In genomic region chr6:40470916-40471719, GRCm38 (mm10) we compare ENCODE assay signal across 7 mouse cellular contexts. TPM values are rescaled to one million over a fixed set of nuclear protein-coding genes. Genes with fewer than 3 reads are reported as not detected.
DNase-seq lines count a peak whose midpoint lies in the region; ATAC-seq and TF ChIP-seq lines count a peak whose summit lies in the region.

Gene Ssbp1 (plus strand): TSS chr6:40471352.

- H3K9ac ChIP-seq in intestine, postnatal 0 days (ENCODE audit: low read depth, low read length): peak within 1 kb of the TSS; percentile 81
- H3K9ac ChIP-seq in midbrain, embryonic 12.5 days (replicated peaks): peak within 1 kb of the TSS; percentile 81

- intact Hi-C loops in left cerebral cortex, postnatal 4 days (cut with DNase I): no loop called here

- H3K4me3 ChIP-seq in embryonic facial prominence, embryonic 10.5 days: peak within 1 kb of the TSS; percentile 85
- peak within 1 kb of the TSS; percentile 74 for H3K4me3 ChIP-seq in intestine, postnatal 0 days (ENCODE audit: low read depth, low read length)
- peak within 1 kb of the TSS; percentile 85 for H3K4me3 ChIP-seq in midbrain, embryonic 12.5 days
- peak within 1 kb of the TSS; percentile 99 for H3K4me3 ChIP-seq in small intestine, adult 2 months (ENCODE audit: low read depth, low read length)

- peak; percentile 97 for ATAC-seq in intestine, postnatal 0 days
- ATAC-seq in midbrain, embryonic 12.5 days (ENCODE audit: low FRiP score, low read depth): peak; percentile 98

- peak; percentile 49 for TF ChIP-seq CTCF in intestine, postnatal 0 days (IDR thresholded peaks at IDR 0.05; ENCODE audit: low read depth)
- TF ChIP-seq CTCF in small intestine, adult 2 months (IDR thresholded peaks at IDR 0.05; ENCODE audit: extremely low read depth, insufficient read length, insufficient replicate concordance, low read depth, low read length): peak; percentile 21; the same call in 1 of the 2 replicates

- peaks cover 31% of the 10 kb centered on the region for H3K36me3 ChIP-seq in embryonic facial prominence, embryonic 10.5 days (replicated peaks)
- H3K36me3 ChIP-seq in intestine, postnatal 0 days (ENCODE audit: control insufficient read depth, insufficient read depth): peaks cover 27% of the 10 kb centered on the region
- H3K36me3 ChIP-seq in midbrain, embryonic 12.5 days: peaks cover 26% of the 10 kb centered on the region
- H3K36me3 ChIP-seq in small intestine, adult 2 months (ENCODE audit: control insufficient read depth, insufficient read depth, low read length): peaks cover 21% of the 10 kb centered on the region

- under 1% methylated on average over 54 of the region's 54 CpGs for WGBS in embryonic facial prominence, embryonic 10.5 days
- WGBS in intestine, postnatal 0 days: under 1% methylated on average over 54 of the region's 54 CpGs
- under 1% methylated on average over 54 of the region's 54 CpGs for WGBS in midbrain, embryonic 12.5 days
- 1% methylated on average over 54 of the region's 54 CpGs for WGBS in small intestine, adult 2 months

- H3K27ac ChIP-seq in embryonic facial prominence, embryonic 10.5 days (replicated peaks): peak within 1 kb of the TSS; percentile 98
- peak within 1 kb of the TSS; percentile 90 for H3K27ac ChIP-seq in intestine, postnatal 0 days (ENCODE audit: low read depth, low read length)
- H3K27ac ChIP-seq in midbrain, embryonic 12.5 days (replicated peaks): peak within 1 kb of the TSS; percentile 96
- H3K27ac ChIP-seq in small intestine, adult 2 months (ENCODE audit: insufficient read depth, low read depth, low read length): peak within 1 kb of the TSS; percentile 93

- peak within 1 kb of the TSS; percentile 77 for H3K4me2 ChIP-seq in intestine, postnatal 0 days (replicated peaks; ENCODE audit: low read depth)
- peak within 1 kb of the TSS; percentile 65 for H3K4me2 ChIP-seq in midbrain, embryonic 12.5 days (replicated peaks)

- peak; percentile 93 for DNase-seq in adrenal gland, postnatal 10 days
- DNase-seq in embryonic facial prominence, embryonic 10.5 days (ENCODE audit: low spot score): peak; percentile 95
- peak; percentile 69 for DNase-seq in gonadal fat pad, adult 2 months (ENCODE audit: low read depth)
- peak; percentile 92 for DNase-seq in left cerebral cortex, postnatal 4 days

- peaks cover 12% of the 10 kb centered on the region for H3K4me1 ChIP-seq in embryonic facial prominence, embryonic 10.5 days
- H3K4me1 ChIP-seq in intestine, postnatal 0 days (replicated peaks; ENCODE audit: control insufficient read depth, insufficient read depth, low read length): no peaks in the 10 kb centered on the region; the same call in 1 of the 2 replicates
- peaks cover 9% of the 10 kb centered on the region for H3K4me1 ChIP-seq in midbrain, embryonic 12.5 days
- peaks cover 3% of the 10 kb centered on the region; the same call in 1 of the 2 replicates for H3K4me1 ChIP-seq in small intestine, adult 2 months (ENCODE audit: control insufficient read depth, insufficient read depth, insufficient read length, low read length)

- no peaks in the 10 kb centered on the region for H3K9me3 ChIP-seq in embryonic facial prominence, embryonic 10.5 days
- H3K9me3 ChIP-seq in intestine, postnatal 0 days (ENCODE audit: control insufficient read depth): no peaks in the 10 kb centered on the region
- no peaks in the 10 kb centered on the region for H3K9me3 ChIP-seq in midbrain, embryonic 12.5 days

- peak; percentile 96 for TF ChIP-seq POLR2A in small intestine, adult 2 months (IDR thresholded peaks at IDR 0.05; ENCODE audit: low read depth, low read length)

- no peaks in the 10 kb centered on the region for H3K27me3 ChIP-seq in embryonic facial prominence, embryonic 10.5 days (replicated peaks; ENCODE audit: low read depth, poor library complexity, severe bottlenecking)
- H3K27me3 ChIP-seq in intestine, postnatal 0 days (replicated peaks; ENCODE audit: control insufficient read depth, insufficient read depth, low read length): no peaks in the 10 kb centered on the region
- no peaks in the 10 kb centered on the region for H3K27me3 ChIP-seq in midbrain, embryonic 12.5 days
- no peaks in the 10 kb centered on the region for H3K27me3 ChIP-seq in small intestine, adult 2 months (ENCODE audit: control insufficient read depth, insufficient read depth, low read length)

RNA-seq across cellular contexts. Expression of gene Ssbp1, which starts in this region (rescaled TPM):
- total RNA-seq in adrenal gland, postnatal 10 days (2021): 10 to 100 TPM; 56.9 to 70.5 TPM
- polyA plus RNA-seq in embryonic facial prominence, embryonic 10.5 days (2016; fragmentation: Nextera tagmentation; extraction: Ambion mirVana): 221 and 226 TPM in 2 replicates
- 13.8 and 17.7 TPM in 2 replicates for polyA plus RNA-seq in gonadal fat pad, adult 2 months (2012; rRNA removed)
- polyA plus RNA-seq in intestine, postnatal 0 days (2015; fragmentation: Nextera tagmentation; extraction: Ambion mirVana): 82.8 and 89.1 TPM in 2 replicates
- 10 to 100 TPM; 38.1 to 38.2 TPM for total RNA-seq in left cerebral cortex, postnatal 4 days (2021)
- 176 and 192 TPM in 2 replicates for polyA plus RNA-seq in midbrain, embryonic 12.5 days (2016; fragmentation: Nextera tagmentation; extraction: Ambion mirVana)
- 2.2 and 3.3 TPM in 2 replicates for polyA plus RNA-seq in small intestine, adult 2 months (2012; rRNA removed)

Comparison
In these comparisons a context has a peak if more than half of its experiments do, and no peak if none do; other contexts are left out.
1. Peak in every context shown above with its lines: DNase-seq, ATAC-seq, H3K4me3 ChIP-seq and H3K27ac ChIP-seq.